Mouse (Mus musculus) testis, adult 2 months (tissue): Measurements from ENCODE around the gene St6galnac5.

Experiments
- CTCF ChIP-seq: fragments of 200-500 bp; IDR thresholded peaks from 2 replicates; pipeline ENCODE4 v1.5.1; 2012; ENCODE audit warnings: low read depth, mild to moderate bottlenecking, inconsistent platforms, low read length, moderate library complexity; ENCODE audit not compliant: control insufficient read depth, insufficient read depth, insufficient replicate concordance
- POLR2A ChIP-seq: fragments of 200-500 bp; IDR thresholded peaks from 2 replicates; pipeline ENCODE4 v1.6.1; 2012; ENCODE audit warnings: low read depth, mild to moderate bottlenecking, inconsistent platforms, low read length, moderate library complexity; ENCODE audit not compliant: control insufficient read depth

DNA sequence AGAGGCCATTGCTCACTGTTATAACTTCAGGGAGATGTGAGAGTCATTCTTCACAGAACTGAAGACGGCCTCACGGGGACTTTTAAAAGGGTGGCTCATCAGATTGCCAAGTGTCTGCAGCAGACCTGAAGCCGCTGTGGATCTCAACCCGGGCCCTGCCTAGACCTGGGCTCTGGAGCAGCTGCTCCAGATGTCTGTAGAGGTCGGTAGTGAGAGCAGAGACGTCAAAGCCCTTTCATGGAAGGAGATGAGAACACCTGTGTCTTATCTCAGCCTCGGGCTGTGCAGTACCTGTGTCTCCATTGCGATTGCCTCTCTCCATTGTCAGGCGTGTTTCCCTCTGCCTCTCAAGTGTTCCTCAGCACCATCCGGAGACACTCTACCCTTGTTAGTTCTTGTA is 62.9 kb downstream of the St6galnac5 start:
- TF ChIP-seq CTCF (no peak), POLR2A (no peak)
